Mouse (Mus musculus) liver, postnatal 0 days (tissue): Measurements from ENCODE around the gene Nubp1. TPM values are rescaled to one million over a fixed set of nuclear protein-coding genes. Genes with fewer than 3 reads are reported as not detected.

Experiments used
- ATAC-seq: fragments of 200-750 bp; cut with Nextera tagmentation; 2 replicates; pipeline ENCODE4 v1.8.0; 2017; ENCODE audit warnings: mild to moderate bottlenecking, moderate library complexity
- DNase-seq: peaks from one replicate; pipeline ENCODE4 v3.0.0-alpha.2; 2016
- H3K27ac ChIP-seq: fragments of 300-500 bp; sonication (generic); 2 replicates; pipeline ENCODE4 v1.5.1; 2014; ENCODE audit warnings: antibody characterized with exemption, moderate library complexity, mild to moderate bottlenecking, low read depth
- H3K27me3 ChIP-seq: fragments of 300-500 bp; sonication (generic); 2 replicates; pipeline ENCODE4 v1.6.1; 2014; ENCODE audit warnings: low read length, control low read depth, mixed read lengths; ENCODE audit not compliant: insufficient read depth
- H3K36me3 ChIP-seq: fragments of 300-500 bp; sonication (generic); replicated peaks from 2 replicates; pipeline ENCODE4 v1.6.1; 2014; ENCODE audit warnings: mild to moderate bottlenecking, control low read depth, low read length, moderate library complexity, mixed read lengths; ENCODE audit not compliant: insufficient read depth
- H3K4me1 ChIP-seq: fragments of 300-500 bp; sonication (generic); 2 replicates; pipeline ENCODE4 v1.6.1; 2014; ENCODE audit warnings: antibody characterized with exemption, mild to moderate bottlenecking, control low read depth; ENCODE audit not compliant: insufficient read depth
- H3K4me2 ChIP-seq: fragments of 300-500 bp; sonication (generic); 2 replicates; pipeline ENCODE4 v1.6.1; 2014; ENCODE audit warnings: low read depth, mild to moderate bottlenecking, low read length, moderate library complexity, mixed read lengths
- H3K4me3 ChIP-seq: fragments of 300-500 bp; sonication (generic); 2 replicates; pipeline ENCODE4 v1.5.1; 2014; ENCODE audit warnings: low read depth, low read length
- H3K9ac ChIP-seq: fragments of 300-500 bp; sonication (generic); replicated peaks from 2 replicates; pipeline ENCODE4 v1.6.1; 2014; ENCODE audit warnings: mild to moderate bottlenecking, moderate library complexity
- H3K9me3 ChIP-seq: fragments of 300-500 bp; sonication (generic); 2 replicates; pipeline ENCODE4 v1.6.1; 2016; ENCODE audit warnings: mild to moderate bottlenecking, control low read depth, low read length, mixed read lengths
- CTCF ChIP-seq: sonication (generic); IDR thresholded peaks from 2 replicates; pipeline ENCODE4 v1.5.1; 2016; ENCODE audit warnings: antibody characterized with exemption, low read depth
- EP300 ChIP-seq: IDR thresholded peaks from 2 replicates; pipeline ENCODE4 v1.6.1; 2016; ENCODE audit warnings: antibody characterized with exemption, low read depth, mild to moderate bottlenecking
- WGBS: fragments of 180-500 bp; shearing (Covaris S2); extraction: QIAGEN DNeasy Blood & Tissue Kit; methylation state at CpG from one replicate; pipeline ENCODE4 v1.1.7; 2014; ENCODE audit not compliant: insufficient replicate concordance; 5-methylcytosine and 5-hydroxymethylcytosine counted together
- polyA plus RNA-seq: library from polyadenylated mRNA; unstranded; fragments of >200 nt; fragmentation: Nextera tagmentation; extraction: Ambion mirVana; gene quantifications from 2 replicates; pipeline ENCODE4 v1.2.1, GENCODE M21; 2015

The Nubp1 gene
- polyA plus RNA-seq, 1 experiment from 2014 or later = 24.3 TPM

- Histone ChIP-seq H3K4me2 (no peak overlapping the region), H3K9ac (no peak overlapping the region), H3K4me3 (no peak overlapping the region), H3K27ac (no peak overlapping the region), H3K9me3 (no peaks in the 10 kb centered on the region), H3K27me3 (no peaks in the 10 kb centered on the region), H3K4me1 (0 out of 2 replicates have a peak, but pooled peaks cover 5% of the 10 kb centered on the region), H3K36me3 (no peaks in the 10 kb centered on the region)
- 70% methylated on average over 5 of the region's 5 CpGs for WGBS
- TF ChIP-seq CTCF = no peak
- TF ChIP-seq EP300 = no peak
- no peak for ATAC-seq
- no peak for DNase-seq
Measured at GRCm38 (mm10) chr16:10433344-10433743, 21.6 kb downstream of the Nubp1 start.

- Histone ChIP-seq H3K9ac (no peak overlapping the region), H3K36me3 (no peaks in the 10 kb centered on the region), H3K27me3 (no peaks in the 10 kb centered on the region), H3K27ac (no peak overlapping the region), H3K4me1 (0 out of 2 replicates have a peak, but pooled peaks cover 5% of the 10 kb centered on the region), H3K4me3 (no peak overlapping the region), H3K4me2 (no peak overlapping the region), H3K9me3 (no peaks in the 10 kb centered on the region)
- no peak for TF ChIP-seq EP300
- TF ChIP-seq CTCF = no peak
- ATAC-seq (no peak; the same call in 1 of the 2 replicates), DNase-seq (no peak)
- WGBS = 72% methylated on average over 6 of the region's 6 CpGs
Measured at GRCm38 (mm10) chr16:10436166-10436565, 24.4 kb downstream of the Nubp1 start.

GRCm38 (mm10) chr16:10438055-10438454 lies 26.3 kb downstream of the Nubp1 start:
- WGBS = 62% methylated on average over 5 of the region's 5 CpGs
- no peaks in the 10 kb centered on the region for H3K27me3 ChIP-seq
- no peak overlapping the region for H3K27ac ChIP-seq
- no peak for TF ChIP-seq CTCF
- TF ChIP-seq EP300 = no peak
- no peak overlapping the region for H3K4me2 ChIP-seq
- no peaks in the 10 kb centered on the region for H3K9me3 ChIP-seq
- no peak for DNase-seq
- no peak overlapping the region for H3K4me3 ChIP-seq
- H3K4me1 ChIP-seq = 0 out of 2 replicates have a peak, but pooled peaks cover 5% of the 10 kb centered on the region
- no peak for ATAC-seq
- H3K36me3 ChIP-seq = no peaks in the 10 kb centered on the region
- H3K9ac ChIP-seq = no peak overlapping the region

- Histone ChIP-seq H3K4me2 (no peak overlapping the region), H3K4me3 (no peak overlapping the region), H3K9ac (no peak overlapping the region), H3K27ac (no peak overlapping the region), H3K9me3 (no peaks in the 10 kb centered on the region), H3K36me3 (no peaks in the 10 kb centered on the region), H3K27me3 (no peaks in the 10 kb centered on the region), H3K4me1 (no peaks in the 10 kb centered on the region)
- 53% methylated on average over 6 of the region's 6 CpGs for WGBS
- DNase-seq (no peak), ATAC-seq (no peak)
- TF ChIP-seq EP300 (no peak), CTCF (no peak)
Measured at GRCm38 (mm10) chr16:10441328-10441727, 29.6 kb downstream of the Nubp1 start.

GRCm38 (mm10) chr16:10441761-10442160 lies 30.0 kb downstream of the Nubp1 start:
- no peak for DNase-seq
- Histone ChIP-seq H3K27ac (no peak overlapping the region), H3K4me2 (no peak overlapping the region), H3K9me3 (no peaks in the 10 kb centered on the region), H3K4me1 (no peaks in the 10 kb centered on the region), H3K27me3 (no peaks in the 10 kb centered on the region), H3K36me3 (no peaks in the 10 kb centered on the region), H3K9ac (no peak overlapping the region), H3K4me3 (no peak overlapping the region)
- TF ChIP-seq EP300 (no peak), CTCF (no peak)
- ATAC-seq = no peak
- WGBS = 67% methylated on average over 4 of the region's 4 CpGs

GRCm38 (mm10) chr16:10443723-10444122 lies 32.0 kb downstream of the Nubp1 start:
- no peak for ATAC-seq
- H3K4me2 ChIP-seq = no peak overlapping the region
- no peaks in the 10 kb centered on the region for H3K36me3 ChIP-seq
- H3K4me1 ChIP-seq = peaks cover 8% of the 10 kb centered on the region; the same call in 1 of the 2 replicates
- no peaks in the 10 kb centered on the region for H3K27me3 ChIP-seq
- no peak overlapping the region for H3K27ac ChIP-seq
- H3K9me3 ChIP-seq = no peaks in the 10 kb centered on the region
- TF ChIP-seq EP300 (no peak), CTCF (no peak)
- DNase-seq = no peak
- H3K9ac ChIP-seq = no peak overlapping the region
- H3K4me3 ChIP-seq = no peak overlapping the region
